Mouse (Mus musculus): ENCODE measurements around the gene Npas2. TPM values are rescaled to one million over a fixed set of nuclear protein-coding genes. Genes with fewer than 3 reads are reported as not detected.

The Npas2 gene
- total RNA-seq, 2 experiments from 2014 or later = 0.54 to 0.96 TPM

- intact Hi-C loops (cut with DNase I) = no loop called here
Measured at GRCm38 (mm10) chr1:39396347-39396746, 202.8 kb downstream of the Npas2 start.

DNA sequence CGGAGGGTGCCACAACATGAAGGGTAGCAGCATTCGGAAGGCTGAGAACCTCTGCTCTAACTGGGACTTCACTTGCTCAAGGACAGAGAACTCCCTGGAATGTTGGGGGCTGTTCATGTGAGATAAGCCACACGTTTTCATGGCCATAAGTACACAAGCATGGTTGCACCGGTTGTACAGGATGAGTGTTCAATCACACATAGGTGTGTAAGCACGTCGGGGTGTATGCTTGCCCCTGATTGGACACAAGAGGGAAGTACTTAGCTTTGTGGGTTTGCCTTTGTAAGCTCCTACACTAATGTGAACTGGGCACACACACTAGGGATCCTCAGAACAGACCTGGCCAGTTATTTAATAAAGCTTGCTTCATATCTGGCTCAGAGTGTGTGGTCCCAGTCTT, 204.8 kb downstream of the Npas2 start:
- DNase-seq = no peak
- intact Hi-C loops (cut with DNase I) = no loop called here

More at GRCm38 (mm10) chr1:39396347-39396746, 202.8 kb downstream of the Npas2 start:
- DNase-seq = no peak

- intact Hi-C loops (cut with DNase I) = no loop called here
- no peak for DNase-seq
Measured at GRCm38 (mm10) chr1:39399228-39399627, 205.7 kb downstream of the Npas2 start.

- DNase-seq = no peak
- intact Hi-C loops (cut with DNase I) = no loop called here
Measured at GRCm38 (mm10) chr1:39400173-39400572, 206.6 kb downstream of the Npas2 start.

GRCm38 (mm10) chr1:39407108-39407507, 213.6 kb downstream of the Npas2 start:
- intact Hi-C loops (cut with DNase I) = no loop called here
- DNase-seq = no peak

GRCm38 (mm10) chr1:39408123-39408522, 214.6 kb downstream of the Npas2 start:
- DNase-seq = no peak
- intact Hi-C loops (cut with DNase I) = no loop called here

DNA sequence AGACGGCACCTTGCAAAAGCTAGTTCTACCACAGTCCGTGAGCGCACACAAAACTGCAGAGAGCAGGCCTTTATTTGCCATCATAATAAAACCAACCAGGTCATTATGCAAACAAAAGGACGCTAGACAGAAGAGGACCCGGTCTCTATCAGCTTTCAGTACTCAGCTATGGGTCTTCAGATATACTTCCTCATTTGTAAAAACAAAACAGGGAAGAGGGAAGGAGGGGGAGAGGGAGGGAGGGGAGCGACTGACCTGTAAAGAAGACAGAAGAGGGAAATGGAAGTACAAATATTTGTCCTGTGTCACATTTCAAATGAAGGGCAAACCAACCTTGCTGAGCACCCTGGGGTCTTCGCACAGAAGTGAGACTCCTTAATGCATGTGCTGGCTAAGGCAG, 215.1 kb downstream of the Npas2 start:
- DNase-seq = no peak
- intact Hi-C loops (cut with DNase I) = no loop called here

- intact Hi-C loops (cut with DNase I) = no loop called here
- no peak for DNase-seq
Measured at GRCm38 (mm10) chr1:39410085-39410821, 216.7 kb downstream of the Npas2 start.

Small RNA genes within 50 kb of the gene (microRNA-seq; reads per million reads assigned to microRNA genes)
- 0 reads per million in 2 experiments for gene Mir6349

Other genes with a start within 250 kb of the Npas2 start
- gene Pdcl3, start 208.1 kb upstream of the Npas2 start, total RNA-seq (2021) = 10 to 100 TPM; 54.8 to 62.3 TPM
- 100 to 1,000 TPM; 430 to 527 TPM for gene Rpl31, start 174.1 kb downstream of the Npas2 start, total RNA-seq (2021)